Mouse (Mus musculus) erythroblast, embryonic 14.5 days (primary cell): ENCODE data around the gene 4931406P16Rik.

ENCODE experiments used
- GATA1 ChIP-seq: IDR thresholded peaks from 2 replicates; pipeline ENCODE4 v1.6.1; 2012; ENCODE audit warnings: low read length, inconsistent platforms, mixed read lengths
- TAL1 ChIP-seq: IDR thresholded peaks from 3 replicates; pipeline ENCODE4 v1.6.1; 2012; ENCODE audit warnings: low read length, inconsistent platforms, mixed read lengths

DNA sequence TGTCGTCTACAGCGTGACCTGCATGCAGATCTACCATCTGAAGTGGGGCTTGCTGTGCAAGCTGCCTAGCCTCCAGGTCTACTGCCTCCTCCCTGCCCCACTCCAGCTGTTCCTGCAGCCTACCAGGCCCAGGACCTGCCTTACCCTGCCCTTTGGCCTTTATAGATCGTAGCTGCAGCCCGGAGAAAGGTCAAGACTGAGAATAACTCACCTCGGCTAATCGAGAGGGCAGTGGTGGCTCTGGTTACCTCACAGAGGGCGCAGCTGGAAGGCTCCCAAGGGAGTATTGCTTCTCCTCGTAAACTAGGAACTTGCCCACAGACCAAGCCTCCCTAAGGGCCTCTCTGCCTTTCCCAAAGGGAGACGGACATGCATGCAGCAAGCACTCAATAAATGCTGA is 97.9 kb downstream of the 4931406P16Rik start:
- TF ChIP-seq GATA1 (no peak), TAL1 (no peak)
